Mouse (Mus musculus) spleen, embryonic (tissue): Measurements from ENCODE around the gene Kctd6.
"Not testable (repeated sequence)": the region's sequence is repeated elsewhere in the genome, so short reads cannot be mapped to it uniquely, and the experiment has no call there.

ENCODE experiments used
- CTCF ChIA-PET: fragments of 350-600 bp; sonication (Branson Sonifier 250); formaldehyde crosslinking; loops from one replicate; lab custom pipeline; 2022; lab: Charles Lee

Kctd6 gene

DNA sequence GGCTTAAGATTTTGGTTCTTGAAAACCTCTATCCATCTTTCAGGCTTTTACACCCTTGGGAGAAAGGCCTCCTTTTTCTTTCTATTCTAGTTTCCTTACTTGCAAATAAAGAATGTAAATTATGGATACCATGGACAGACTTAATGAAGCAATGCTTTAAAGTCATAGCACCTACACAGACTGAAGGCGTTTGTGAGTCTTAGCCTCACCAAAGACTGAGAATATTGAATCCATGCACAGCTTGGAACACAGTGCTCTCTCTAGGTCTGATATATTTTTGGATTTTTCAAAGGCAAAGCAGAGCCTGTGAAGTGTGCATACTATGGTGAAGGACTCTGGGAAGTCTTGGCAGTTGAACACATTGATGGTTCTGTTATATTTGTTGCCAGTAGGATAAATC lies 35.3 kb downstream of the Kctd6 start:
- CTCF ChIA-PET = no interaction called here

DNA sequence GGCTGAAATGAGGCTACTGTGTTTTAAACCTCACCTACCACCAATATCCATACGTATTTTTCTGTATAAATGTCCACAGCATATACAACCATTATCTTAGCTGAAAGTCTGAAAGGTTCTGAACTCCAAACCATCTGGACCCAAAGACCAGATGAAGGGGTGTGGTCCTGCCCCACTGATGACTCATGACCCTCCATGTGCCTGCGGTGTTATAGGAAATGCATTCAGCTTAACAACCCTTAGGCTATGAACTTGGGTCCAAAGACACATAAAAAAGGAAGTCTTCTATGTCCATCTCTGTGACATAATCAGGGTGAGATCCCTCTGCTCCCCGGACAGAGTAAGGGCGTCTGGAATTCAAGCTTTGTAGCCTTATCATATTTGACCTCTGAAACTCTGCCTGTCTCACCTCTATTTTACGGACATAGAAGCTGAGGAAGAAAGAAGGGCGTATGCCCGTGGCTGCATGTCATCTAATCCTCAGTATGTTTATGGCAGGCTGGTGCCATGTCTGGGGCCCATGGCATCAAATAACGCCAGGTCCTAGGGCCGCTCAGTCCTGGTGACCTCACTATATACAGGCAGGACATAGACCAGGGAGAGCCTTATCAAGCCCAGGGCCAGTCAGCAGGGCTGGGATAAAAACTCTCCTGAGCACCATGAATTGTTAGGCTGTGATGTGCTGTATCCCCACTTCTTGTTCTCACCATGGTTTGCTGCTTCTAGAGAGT lies 36.4 kb downstream of the Kctd6 start:
- CTCF ChIA-PET = no interaction called here

DNA sequence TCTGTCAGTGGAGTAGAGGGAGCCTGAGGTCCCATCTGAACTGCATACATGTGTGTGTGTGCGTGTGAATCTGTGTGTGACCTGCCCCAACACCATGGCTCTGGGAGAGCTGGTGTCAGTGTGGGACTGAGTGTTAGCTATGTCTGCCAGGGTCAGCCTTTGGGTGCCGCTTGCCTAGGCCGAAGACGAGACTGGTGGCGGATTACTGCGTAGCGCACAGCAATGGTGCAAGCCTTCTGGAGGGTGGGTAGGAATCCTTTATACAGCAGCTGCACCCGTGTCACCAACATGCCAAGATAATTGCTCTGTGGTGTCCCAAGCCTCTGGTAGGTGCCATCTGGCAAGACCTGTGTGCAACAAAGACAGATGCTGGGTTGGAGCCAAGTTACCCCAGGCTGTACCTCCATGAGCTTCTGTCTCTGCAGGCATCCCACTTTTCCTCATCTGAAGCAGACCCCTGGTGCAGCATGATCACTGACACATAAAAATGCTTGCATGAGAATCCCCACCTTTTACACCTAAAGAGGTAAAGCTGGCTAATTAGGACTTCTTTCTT lies 37.5 kb downstream of the Kctd6 start:
- CTCF ChIA-PET = no interaction called here

DNA sequence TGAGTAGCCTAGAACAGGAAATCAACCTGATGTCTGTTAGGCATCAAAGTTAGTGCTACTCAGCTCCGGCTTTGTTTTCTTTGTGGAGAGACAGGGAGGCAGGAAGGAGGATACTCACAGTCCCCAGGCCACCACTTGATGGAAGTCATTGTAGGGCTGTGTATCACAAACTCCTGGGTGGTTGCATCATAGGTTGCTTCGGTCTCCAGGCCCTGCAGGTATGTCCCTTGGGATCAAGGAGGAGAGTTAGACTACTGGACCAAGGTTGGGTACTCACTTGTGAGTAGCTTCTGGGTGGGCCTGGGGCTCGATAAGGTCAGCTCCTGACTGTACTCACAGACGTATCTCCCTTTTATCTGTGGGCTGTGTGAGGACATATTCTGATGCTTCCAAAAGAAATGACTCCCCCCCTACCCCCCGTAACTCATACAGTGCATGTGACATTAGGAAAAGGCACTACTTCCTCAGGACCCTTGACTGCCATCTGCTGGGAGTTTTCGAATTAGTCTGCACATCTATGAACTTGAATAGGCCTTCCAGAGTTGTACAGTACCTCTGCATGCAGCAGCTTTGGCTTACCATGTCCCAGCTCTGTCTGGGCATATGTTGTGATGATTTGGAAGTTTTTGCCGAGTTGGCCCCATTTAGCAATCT lies 41.3 kb downstream of the Kctd6 start:
- CTCF ChIA-PET = no interaction called here

DNA sequence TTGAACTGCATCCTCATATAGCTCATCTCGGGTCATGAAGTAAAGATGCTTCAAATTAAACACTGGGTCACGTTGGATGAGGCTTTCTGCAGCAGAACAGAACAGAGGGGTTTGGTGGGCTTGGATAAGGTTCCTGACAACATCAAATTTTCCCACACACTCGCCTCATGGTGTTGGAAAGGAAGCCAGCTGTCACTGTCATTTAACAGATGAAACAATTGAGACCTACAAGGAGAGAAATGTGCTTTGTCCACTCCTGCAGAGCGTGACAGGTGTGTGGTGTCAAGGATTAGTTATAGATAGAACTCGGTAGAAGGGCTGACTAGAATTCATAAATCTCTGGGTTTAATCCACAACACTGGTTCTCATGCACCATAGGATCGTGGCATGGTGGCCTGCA lies 42.1 kb downstream of the Kctd6 start:
- CTCF ChIA-PET = no interaction called here

DNA sequence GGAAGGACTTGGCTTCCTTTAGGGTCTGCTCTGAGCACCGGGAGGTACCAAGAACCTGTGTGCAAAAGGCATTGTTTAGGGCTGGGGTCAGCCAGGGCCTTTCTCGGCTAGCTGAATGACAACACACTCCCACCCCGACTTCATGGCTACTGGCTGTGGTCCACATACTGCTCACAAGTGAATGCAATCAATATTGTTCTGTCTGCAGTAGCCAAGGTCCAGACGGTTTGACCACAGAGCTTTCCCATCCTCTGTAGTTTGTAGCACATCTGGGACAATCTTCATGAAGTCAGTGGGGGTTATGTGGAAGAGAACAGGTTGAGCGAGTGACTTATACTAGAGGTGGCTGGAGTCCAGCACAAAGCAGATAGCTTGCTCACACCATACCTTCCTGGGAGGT lies 42.9 kb downstream of the Kctd6 start:
- CTCF ChIA-PET = interaction anchor here (0.7 kb wide), 1 partner anchor 43 kb away, joined by 3 read pairs; no protein-coding TSS in a partner anchor

DNA sequence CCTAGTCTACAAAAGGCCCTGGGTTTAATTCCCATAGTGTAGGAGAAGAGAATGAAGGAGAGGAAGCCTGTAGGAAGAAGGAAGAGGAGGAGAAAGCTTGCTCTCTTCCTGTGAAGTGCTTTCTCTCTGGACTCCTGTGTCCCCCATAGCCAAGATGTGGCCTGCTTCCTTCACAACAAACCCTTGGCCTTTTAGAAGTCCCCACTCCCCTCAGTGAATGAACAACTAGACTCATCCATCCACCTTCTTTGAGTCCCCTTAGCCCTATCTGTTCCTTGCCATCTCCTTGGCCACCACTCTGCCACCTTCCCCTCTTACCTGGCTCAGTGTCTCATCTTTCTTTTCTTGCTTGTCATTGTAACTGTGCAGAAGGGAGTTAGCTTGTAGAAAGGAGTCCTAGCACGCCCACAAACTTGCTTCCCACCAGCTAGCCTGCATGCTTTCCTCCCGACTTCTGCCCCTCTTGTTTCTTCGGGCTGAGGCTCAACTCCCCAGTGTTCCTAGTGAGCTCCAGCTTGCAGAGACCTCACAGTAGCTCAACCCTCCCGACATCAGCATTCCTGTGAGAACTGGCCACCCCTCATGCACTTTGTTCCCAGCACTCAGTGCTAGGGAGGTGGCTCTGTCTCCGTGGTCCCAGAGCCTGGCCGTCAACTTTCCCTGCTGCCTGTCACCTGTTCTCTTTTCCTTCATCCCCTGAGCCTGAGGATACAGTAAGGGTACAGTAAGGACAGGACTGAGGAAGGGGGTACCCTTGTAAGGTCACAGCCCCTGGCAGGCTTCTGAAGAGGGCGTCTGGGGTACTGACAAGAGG lies 43.8 kb downstream of the Kctd6 start:
- CTCF ChIA-PET = no interaction called here

DNA sequence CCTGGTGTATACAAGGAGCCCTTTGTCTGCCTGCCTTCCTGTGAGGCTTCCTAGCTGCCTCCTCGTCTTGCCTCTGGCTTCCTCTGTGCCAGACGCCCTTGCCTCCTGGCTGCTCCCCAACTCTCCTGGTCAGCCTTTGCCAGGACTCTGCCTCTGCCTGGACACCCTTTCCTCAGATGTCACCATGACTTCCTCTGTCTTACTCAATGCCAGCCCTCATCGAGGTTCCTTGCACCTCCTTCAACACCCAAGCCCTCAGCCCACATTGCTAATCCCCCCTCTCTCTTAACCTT lies 44.3 kb downstream of the Kctd6 start:
- CTCF ChIA-PET = no interaction called here

DNA sequence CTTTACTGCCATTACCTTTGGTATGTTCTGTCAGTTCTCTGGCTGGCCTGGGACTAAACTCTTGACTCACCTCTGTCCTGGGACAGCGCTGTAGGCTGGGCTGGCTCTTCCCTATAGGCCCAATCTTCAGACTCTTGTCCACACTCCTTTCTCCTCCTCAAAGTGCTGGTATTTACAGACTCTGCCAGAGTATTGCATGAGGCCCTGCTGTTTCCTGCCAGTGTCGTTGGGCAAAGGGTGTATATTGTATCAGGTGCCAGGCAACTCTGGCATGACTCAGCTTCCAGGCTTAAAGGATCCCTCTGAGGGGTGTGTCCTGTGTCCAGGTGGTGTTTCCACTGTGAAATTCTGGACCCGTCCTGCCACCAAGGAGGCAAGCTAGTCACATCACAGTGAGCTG lies 44.8 kb downstream of the Kctd6 start:
- CTCF ChIA-PET = no interaction called here

DNA sequence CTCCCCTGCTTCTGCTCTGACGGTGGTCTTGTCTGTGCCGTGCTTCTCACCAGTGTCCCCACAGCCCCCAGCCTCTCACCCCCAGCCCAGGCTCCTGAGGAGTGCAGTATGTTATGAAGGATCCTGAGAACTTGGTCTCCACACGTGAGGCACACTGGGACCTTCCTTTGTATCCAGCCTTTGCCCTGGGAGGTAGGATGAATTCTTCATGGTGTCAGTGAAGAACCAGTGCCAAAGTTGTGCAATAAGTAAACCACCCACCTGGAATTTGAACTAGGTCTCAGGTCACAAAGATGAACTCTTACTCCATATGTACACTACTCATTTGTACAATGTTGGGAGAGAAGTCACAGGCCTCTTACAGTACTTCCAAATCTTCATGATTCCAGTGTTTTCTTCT lies 45.2 kb downstream of the Kctd6 start, which contains the start of gene Acox2:
Gene Acox2, minus strand, starts transcription at position 188 of the 400 bp plus-strand sequence.
- CTCF ChIA-PET = no interaction called here

DNA sequence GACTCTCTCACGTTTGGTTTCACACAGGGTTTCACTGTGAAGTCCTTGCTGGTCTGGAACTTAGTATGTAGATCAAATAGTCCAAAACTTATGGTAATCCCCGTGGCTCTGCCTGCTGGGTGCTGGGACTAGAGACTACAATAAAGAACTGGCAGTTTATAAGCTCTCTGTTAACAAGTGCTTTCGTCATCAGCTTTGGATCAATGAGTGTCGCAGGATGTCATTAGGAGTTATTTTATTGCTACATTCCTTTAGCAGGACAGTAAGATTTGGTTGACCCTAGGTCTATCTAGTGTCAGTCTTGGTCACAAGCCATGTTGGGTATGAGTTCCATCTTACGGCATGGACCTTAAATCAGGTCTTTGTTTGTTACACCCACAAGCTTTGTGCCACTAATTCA lies 46.3 kb downstream of the Kctd6 start:
- CTCF ChIA-PET = no interaction called here

DNA sequence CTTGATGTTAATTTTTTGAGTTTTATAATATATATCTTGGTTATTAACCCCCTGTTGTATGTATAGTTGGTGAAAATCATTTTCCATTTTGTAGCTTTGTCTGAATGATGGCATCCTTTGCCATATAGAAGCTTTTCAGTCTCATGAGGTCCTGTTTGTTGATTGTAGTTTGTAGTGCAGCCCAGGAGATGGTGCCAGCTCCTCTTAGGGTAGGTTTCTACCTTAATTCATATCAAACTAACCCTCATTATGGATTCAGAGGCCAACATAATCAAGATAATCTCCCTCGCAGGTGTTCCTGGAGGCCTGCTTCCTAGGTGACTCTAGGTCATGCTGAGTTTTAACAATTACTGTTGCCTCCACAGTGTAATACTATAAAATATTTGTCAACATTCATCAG lies 48.3 kb downstream of the Kctd6 start:
- CTCF ChIA-PET = no interaction called here

DNA sequence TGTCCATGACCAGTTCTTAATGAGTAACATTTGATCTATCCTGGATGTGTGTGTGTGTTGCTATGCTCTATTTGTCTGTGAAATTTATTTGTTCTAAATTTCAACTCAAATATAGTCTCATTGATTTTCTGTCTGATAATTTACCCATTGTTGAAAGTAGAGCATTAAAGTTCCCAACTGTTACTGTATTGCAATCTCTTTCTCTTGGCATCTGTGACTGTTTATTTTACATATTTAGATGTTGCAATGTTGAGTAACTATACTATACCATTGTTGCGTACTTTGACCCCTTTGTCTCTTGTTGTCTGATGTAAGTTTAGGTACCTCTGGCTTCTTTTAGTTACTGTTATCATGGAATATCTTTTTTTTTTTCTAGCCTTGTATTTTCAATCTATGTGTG lies 50.4 kb downstream of the Kctd6 start:
- CTCF ChIA-PET = no interaction called here

DNA sequence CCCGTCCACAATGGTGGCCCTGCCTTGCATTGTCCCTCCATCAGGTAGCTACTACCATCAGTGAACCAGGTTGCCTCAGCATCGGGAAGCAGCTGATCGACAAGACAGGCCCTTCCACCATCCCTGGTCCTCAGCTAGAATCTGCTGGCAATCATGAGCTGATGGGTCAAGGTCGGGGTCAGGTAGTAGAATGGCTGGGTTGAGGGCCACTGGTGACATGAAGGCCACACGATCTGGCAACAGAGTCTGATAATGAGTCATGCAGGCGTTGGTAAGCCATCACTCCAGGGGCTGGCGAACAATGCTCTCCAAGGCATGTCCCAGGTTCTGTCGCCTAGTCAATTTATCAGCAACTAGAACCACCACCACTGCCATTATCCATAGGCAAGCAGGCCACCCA lies 57.3 kb downstream of the Kctd6 start:
- CTCF ChIA-PET = not testable (repeated sequence)
